Mouse (Mus musculus) brain, embryonic 14.5 days (tissue): ENCODE data around the gene Atxn7l3.

Source experiments
- CTCF ChIP-seq: fragments of 200-500 bp; IDR thresholded peaks from 2 replicates; pipeline ENCODE4 v1.5.1; 2012; ENCODE audit warnings: inconsistent platforms, mild to moderate bottlenecking, moderate library complexity, borderline replicate concordance; ENCODE audit not compliant: insufficient read depth, insufficient read length; ENCODE audit errors: extremely low read depth
- POLR2A ChIP-seq: fragments of 200-500 bp; IDR thresholded peaks from 2 replicates; pipeline ENCODE4 v1.6.1; 2012; ENCODE audit warnings: mild to moderate bottlenecking, inconsistent platforms, borderline replicate concordance; ENCODE audit not compliant: poor library complexity, insufficient read depth, insufficient read length, severe bottlenecking; ENCODE audit errors: extremely low read depth

DNA sequence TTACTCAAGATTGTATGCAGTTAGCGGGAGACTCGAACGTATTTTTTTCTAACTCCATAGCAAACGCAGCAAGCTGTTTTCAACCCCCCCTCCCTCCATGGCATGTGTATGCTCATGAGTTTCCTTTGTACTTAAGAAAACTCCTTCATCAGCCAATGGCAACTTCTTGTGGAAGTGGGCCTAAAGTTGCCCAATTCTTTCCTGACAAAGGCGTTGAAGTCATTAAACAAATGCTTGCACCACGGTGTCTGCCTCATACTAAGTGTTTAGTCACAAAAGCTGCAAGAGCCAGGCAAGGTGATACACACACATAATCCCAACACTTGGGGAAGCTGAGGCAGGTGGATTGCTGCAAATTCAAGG, 50.2 kb downstream of the Atxn7l3 start:
- TF ChIP-seq CTCF (no peak), POLR2A (no peak)
